Mouse (Mus musculus): Measurements from ENCODE around the gene Cd79b. TPM values are rescaled to one million over a fixed set of nuclear protein-coding genes. Genes with fewer than 3 reads are reported as not detected.
A peak's percentile ranks its signal among the peaks of the same experiment; 100 is the strongest.

Cd79b gene
- 130 and 270 TPM in 2 replicates for polyA plus RNA-seq (2011; ENCODE audit: insufficient read depth, insufficient read length, low replicate concordance, missing spikeins)

- peak within 1 kb of the TSS; percentile 89 for H3K27ac ChIP-seq (ENCODE audit: control insufficient read depth, insufficient read depth, low read depth, low read length, poor library complexity)
- H3K4me3 ChIP-seq (replicated peaks; ENCODE audit: control insufficient read depth, low read depth, low read length): peak within 1 kb of the TSS; percentile 90
- TF ChIP-seq CTCF (IDR thresholded peaks at IDR 0.05; ENCODE audit: control insufficient read depth, insufficient read depth, low read length) (no peak), POLR2A (IDR thresholded peaks at IDR 0.05; ENCODE audit: borderline replicate concordance, control insufficient read depth, low read depth, low read length) (peak; percentile 69)
- WGBS: 8% methylated on average over 9 of the region's 9 CpGs
- peaks cover 9% of the 10 kb centered on the region; the same call in 1 of the 2 replicates for H3K4me1 ChIP-seq (ENCODE audit: control insufficient read depth, insufficient read depth, low read length)
Observed at GRCm38 (mm10) chr11:106314333-106314812, at the start of gene Cd79b. Cd79b (minus strand) TSS chr11:106314762.

- Histone ChIP-seq H3K4me3 (replicated peaks; ENCODE audit: control insufficient read depth, low read depth, low read length) (no peak overlapping the region), H3K27ac (ENCODE audit: control insufficient read depth, insufficient read depth, low read depth, low read length, poor library complexity) (no peak overlapping the region), H3K4me1 (ENCODE audit: control insufficient read depth, insufficient read depth, low read length) (peaks cover 5% of the 10 kb centered on the region)
- 27% methylated on average over 5 of the region's 5 CpGs for WGBS
- TF ChIP-seq POLR2A (IDR thresholded peaks at IDR 0.05; ENCODE audit: borderline replicate concordance, control insufficient read depth, low read depth, low read length) (no peak), CTCF (IDR thresholded peaks at IDR 0.05; ENCODE audit: control insufficient read depth, insufficient read depth, low read length) (peak; percentile 56)
Observed at GRCm38 (mm10) chr11:106359350-106359749, 44.8 kb upstream of the Cd79b start.

GRCm38 (mm10) chr11:106355382-106356128 is 41.0 kb upstream of the Cd79b start:
- H3K4me1 ChIP-seq (ENCODE audit: control insufficient read depth, insufficient read depth, low read length): peaks cover 5% of the 10 kb centered on the region
- no peak overlapping the region for H3K27ac ChIP-seq (ENCODE audit: control insufficient read depth, insufficient read depth, low read depth, low read length, poor library complexity)
- WGBS: 18% methylated on average over 19 of the region's 19 CpGs
- no peak for TF ChIP-seq CTCF (IDR thresholded peaks at IDR 0.05; ENCODE audit: control insufficient read depth, insufficient read depth, low read length)
- TF ChIP-seq POLR2A (IDR thresholded peaks at IDR 0.05; ENCODE audit: borderline replicate concordance, control insufficient read depth, low read depth, low read length): no peak
- H3K4me3 ChIP-seq (replicated peaks; ENCODE audit: control insufficient read depth, low read depth, low read length): no peak overlapping the region

- H3K4me3 ChIP-seq (replicated peaks; ENCODE audit: control insufficient read depth, low read depth, low read length): no peak overlapping the region
- peaks cover 5% of the 10 kb centered on the region for H3K4me1 ChIP-seq (ENCODE audit: control insufficient read depth, insufficient read depth, low read length)
- no peak overlapping the region for H3K27ac ChIP-seq (ENCODE audit: control insufficient read depth, insufficient read depth, low read depth, low read length, poor library complexity)
- 19% methylated on average over 1 of the region's 1 CpGs for WGBS
- TF ChIP-seq CTCF (IDR thresholded peaks at IDR 0.05; ENCODE audit: control insufficient read depth, insufficient read depth, low read length) (no peak), POLR2A (IDR thresholded peaks at IDR 0.05; ENCODE audit: borderline replicate concordance, control insufficient read depth, low read depth, low read length) (no peak)
Observed at GRCm38 (mm10) chr11:106354181-106354580, 39.6 kb upstream of the Cd79b start.

- no peak within 1 kb of the TSS for H3K4me3 ChIP-seq (replicated peaks; ENCODE audit: control insufficient read depth, low read depth, low read length)
- no peak for TF ChIP-seq POLR2A (IDR thresholded peaks at IDR 0.05; ENCODE audit: borderline replicate concordance, control insufficient read depth, low read depth, low read length)
- no peak for TF ChIP-seq CTCF (IDR thresholded peaks at IDR 0.05; ENCODE audit: control insufficient read depth, insufficient read depth, low read length)
- no peak within 1 kb of the TSS for H3K27ac ChIP-seq (ENCODE audit: control insufficient read depth, insufficient read depth, low read depth, low read length, poor library complexity)
- 87% methylated on average over 12 of the region's 12 CpGs for WGBS
- H3K4me1 ChIP-seq (ENCODE audit: control insufficient read depth, insufficient read depth, low read length): peaks cover 5% of the 10 kb centered on the region
Observed at GRCm38 (mm10) chr11:106353188-106353587, 38.6 kb upstream of the Cd79b start, which contains the start of gene Scn4a. Scn4a (minus strand) TSS chr11:106353288.

GRCm38 (mm10) chr11:106351941-106352340 is 37.4 kb upstream of the Cd79b start:
- peaks cover 5% of the 10 kb centered on the region for H3K4me1 ChIP-seq (ENCODE audit: control insufficient read depth, insufficient read depth, low read length)
- WGBS: 66% methylated on average over 4 of the region's 4 CpGs
- H3K27ac ChIP-seq (ENCODE audit: control insufficient read depth, insufficient read depth, low read depth, low read length, poor library complexity): no peak overlapping the region
- H3K4me3 ChIP-seq (replicated peaks; ENCODE audit: control insufficient read depth, low read depth, low read length): no peak overlapping the region
- no peak for TF ChIP-seq CTCF (IDR thresholded peaks at IDR 0.05; ENCODE audit: control insufficient read depth, insufficient read depth, low read length)
- no peak for TF ChIP-seq POLR2A (IDR thresholded peaks at IDR 0.05; ENCODE audit: borderline replicate concordance, control insufficient read depth, low read depth, low read length)

GRCm38 (mm10) chr11:106351253-106351652 is 36.7 kb upstream of the Cd79b start:
- 71% methylated on average over 3 of the region's 3 CpGs for WGBS
- Histone ChIP-seq H3K27ac (ENCODE audit: control insufficient read depth, insufficient read depth, low read depth, low read length, poor library complexity) (no peak overlapping the region), H3K4me1 (ENCODE audit: control insufficient read depth, insufficient read depth, low read length) (peaks cover 5% of the 10 kb centered on the region), H3K4me3 (replicated peaks; ENCODE audit: control insufficient read depth, low read depth, low read length) (no peak overlapping the region)
- TF ChIP-seq POLR2A (IDR thresholded peaks at IDR 0.05; ENCODE audit: borderline replicate concordance, control insufficient read depth, low read depth, low read length) (no peak), CTCF (IDR thresholded peaks at IDR 0.05; ENCODE audit: control insufficient read depth, insufficient read depth, low read length) (no peak)

GRCm38 (mm10) chr11:106350853-106351252 is 36.3 kb upstream of the Cd79b start:
- Histone ChIP-seq H3K4me3 (replicated peaks; ENCODE audit: control insufficient read depth, low read depth, low read length) (no peak overlapping the region), H3K4me1 (ENCODE audit: control insufficient read depth, insufficient read depth, low read length) (peaks cover 4% of the 10 kb centered on the region), H3K27ac (ENCODE audit: control insufficient read depth, insufficient read depth, low read depth, low read length, poor library complexity) (no peak overlapping the region)
- TF ChIP-seq CTCF (IDR thresholded peaks at IDR 0.05; ENCODE audit: control insufficient read depth, insufficient read depth, low read length) (no peak), POLR2A (IDR thresholded peaks at IDR 0.05; ENCODE audit: borderline replicate concordance, control insufficient read depth, low read depth, low read length) (no peak)
- WGBS: 88% methylated on average over 5 of the region's 5 CpGs
